Mouse (Mus musculus) stomach, embryonic 16.5 days (tissue): ENCODE measurements at regions not wholly inside any gene's neighbourhood (a gene's known extent, or its start where the extent isn't known, plus 50 kb on each side); places are given as distances from the start of the nearest gene placed in this dataset.
A peak's percentile ranks its signal among the peaks of the same experiment; 100 is the strongest.

Experiments
- ATAC-seq: fragments of 200-750 bp; cut with Nextera tagmentation; 2 replicates; pipeline ENCODE4 v1.8.0; 2017; ENCODE audit warnings: moderate number of reproducible peaks, moderate TSS enrichment; ENCODE audit not compliant: insufficient read depth, low FRiP score
- H3K27ac ChIP-seq: fragments of 300-500 bp; sonication (generic); 2 replicates; pipeline ENCODE4 v1.5.1; 2014; ENCODE audit warnings: low read length
- H3K27me3 ChIP-seq: fragments of 300-500 bp; sonication (generic); 2 replicates; pipeline ENCODE4 v1.6.1; 2014; ENCODE audit warnings: low read length, control low read depth, mixed read lengths; ENCODE audit not compliant: control insufficient read depth, insufficient read depth
- H3K36me3 ChIP-seq: fragments of 300-500 bp; sonication (generic); 2 replicates; pipeline ENCODE4 v1.6.1; 2014; ENCODE audit warnings: low read length; ENCODE audit not compliant: control insufficient read depth, insufficient read depth
- H3K4me1 ChIP-seq: fragments of 300-500 bp; sonication (generic); 2 replicates; pipeline ENCODE4 v1.6.1; 2014; ENCODE audit warnings: low read length, control low read depth, mixed read lengths; ENCODE audit not compliant: control insufficient read depth, insufficient read depth
- H3K4me2 ChIP-seq: fragments of 300-500 bp; sonication (generic); 2 replicates; pipeline ENCODE4 v1.6.1; 2014; ENCODE audit warnings: low read depth, low read length, mixed read lengths
- H3K4me3 ChIP-seq: fragments of 300-500 bp; sonication (generic); replicated peaks from 2 replicates; pipeline ENCODE4 v1.5.1; 2014; ENCODE audit warnings: mild to moderate bottlenecking, low read length
- H3K9ac ChIP-seq: fragments of 300-500 bp; sonication (generic); 2 replicates; pipeline ENCODE4 v1.6.1; 2014; ENCODE audit warnings: low read length
- H3K9me3 ChIP-seq: fragments of 300-500 bp; sonication (generic); replicated peaks from 2 replicates; pipeline ENCODE4 v1.6.1; 2016; ENCODE audit warnings: low read length, control low read depth; ENCODE audit not compliant: control insufficient read depth
- WGBS: fragments of 180-500 bp; shearing (Covaris S2); extraction: QIAGEN DNeasy Blood & Tissue Kit; methylation state at CpG from one replicate; pipeline ENCODE4 v1.1.7; 2014; 5-methylcytosine and 5-hydroxymethylcytosine counted together

- H3K27ac ChIP-seq = no peak overlapping the region
- H3K4me1 ChIP-seq = no peaks in the 10 kb centered on the region
- no peaks in the 10 kb centered on the region for H3K27me3 ChIP-seq
- no peak overlapping the region for H3K4me3 ChIP-seq
- no peaks in the 10 kb centered on the region for H3K9me3 ChIP-seq
- no peak for ATAC-seq
- H3K36me3 ChIP-seq = no peaks in the 10 kb centered on the region
- 70% methylated on average over 6 of the region's 6 CpGs for WGBS
- H3K9ac ChIP-seq = no peak overlapping the region
- no peak overlapping the region for H3K4me2 ChIP-seq
These were observed 328.3 kb downstream of the Rps6kc1 start for GRCm38 (mm10) chr1:190583272-190583671.

GRCm38 (mm10) chr1:190580653-190581052 is 330.9 kb downstream of the Rps6kc1 start:
- no peak overlapping the region for H3K27ac ChIP-seq
- H3K9ac ChIP-seq = no peak overlapping the region
- no peak overlapping the region for H3K4me2 ChIP-seq
- H3K36me3 ChIP-seq = no peaks in the 10 kb centered on the region
- WGBS = 88% methylated on average over 1 of the region's 1 CpGs
- ATAC-seq = no peak
- H3K27me3 ChIP-seq = no peaks in the 10 kb centered on the region
- H3K9me3 ChIP-seq = no peaks in the 10 kb centered on the region
- no peak overlapping the region for H3K4me3 ChIP-seq
- H3K4me1 ChIP-seq = no peaks in the 10 kb centered on the region

- Histone ChIP-seq H3K36me3 (no peaks in the 10 kb centered on the region), H3K27ac (no peak overlapping the region), H3K9me3 (no peaks in the 10 kb centered on the region), H3K9ac (no peak overlapping the region), H3K4me3 (no peak overlapping the region), H3K4me1 (no peaks in the 10 kb centered on the region), H3K27me3 (no peaks in the 10 kb centered on the region), H3K4me2 (no peak overlapping the region)
- ATAC-seq = no peak
- 31% methylated on average over 4 of the region's 4 CpGs for WGBS
These were observed 340.6 kb downstream of the Rps6kc1 start for GRCm38 (mm10) chr1:190570981-190571380.

GRCm38 (mm10) chr1:190570563-190570962 is 341.0 kb downstream of the Rps6kc1 start:
- Histone ChIP-seq H3K9me3 (no peaks in the 10 kb centered on the region), H3K4me3 (no peak overlapping the region), H3K27ac (no peak overlapping the region), H3K36me3 (no peaks in the 10 kb centered on the region), H3K4me2 (no peak overlapping the region), H3K9ac (no peak overlapping the region), H3K27me3 (no peaks in the 10 kb centered on the region), H3K4me1 (no peaks in the 10 kb centered on the region)
- 74% methylated on average over 10 of the region's 10 CpGs for WGBS
- ATAC-seq = no peak

- no peak for ATAC-seq
- H3K27me3 ChIP-seq = no peaks in the 10 kb centered on the region
- no peak overlapping the region for H3K4me2 ChIP-seq
- H3K9me3 ChIP-seq = no peaks in the 10 kb centered on the region
- H3K4me3 ChIP-seq = no peak overlapping the region
- 94% methylated on average over 7 of the region's 7 CpGs for WGBS
- no peak overlapping the region for H3K27ac ChIP-seq
- no peaks in the 10 kb centered on the region for H3K36me3 ChIP-seq
- H3K9ac ChIP-seq = no peak overlapping the region
- H3K4me1 ChIP-seq = no peaks in the 10 kb centered on the region
These were observed 344.8 kb downstream of the Rps6kc1 start for GRCm38 (mm10) chr1:190566744-190567143.

GRCm38 (mm10) chr1:190562865-190563457 is 348.6 kb downstream of the Rps6kc1 start:
- Histone ChIP-seq H3K4me1 (no peaks in the 10 kb centered on the region), H3K27ac (no peak overlapping the region), H3K4me3 (no peak overlapping the region), H3K27me3 (no peaks in the 10 kb centered on the region), H3K36me3 (no peaks in the 10 kb centered on the region), H3K9ac (no peak overlapping the region), H3K9me3 (no peaks in the 10 kb centered on the region), H3K4me2 (peak overlapping the region; percentile 17; the same call in 1 of the 2 replicates)
- ATAC-seq = 0 out of 2 replicates have a peak, but pooled peaks have one; percentile 40
- WGBS = 35% methylated on average over 13 of the region's 13 CpGs

- WGBS = 53% methylated on average over 9 of the region's 9 CpGs
- ATAC-seq = no peak
- H3K27me3 ChIP-seq = no peaks in the 10 kb centered on the region
These were observed 351.5 kb downstream of the Rps6kc1 start for GRCm38 (mm10) chr1:190560086-190560485.

GRCm38 (mm10) chr1:190541892-190542291 is 369.7 kb downstream of the Rps6kc1 start:
- Histone ChIP-seq H3K4me2 (no peak overlapping the region), H3K36me3 (no peaks in the 10 kb centered on the region), H3K27ac (no peak overlapping the region), H3K4me3 (no peak overlapping the region), H3K9ac (no peak overlapping the region), H3K4me1 (no peaks in the 10 kb centered on the region), H3K9me3 (no peaks in the 10 kb centered on the region; the same call in 1 of the 2 replicates), H3K27me3 (no peaks in the 10 kb centered on the region)
- 61% methylated on average over 2 of the region's 2 CpGs for WGBS
- ATAC-seq = no peak

More at GRCm38 (mm10) chr1:190560086-190560485, 351.5 kb downstream of the Rps6kc1 start:
- no peak overlapping the region for H3K9ac ChIP-seq
- H3K4me3 ChIP-seq = no peak overlapping the region
- H3K36me3 ChIP-seq = no peaks in the 10 kb centered on the region
- H3K27ac ChIP-seq = no peak overlapping the region
- no peaks in the 10 kb centered on the region for H3K9me3 ChIP-seq
- no peak overlapping the region for H3K4me2 ChIP-seq
- no peaks in the 10 kb centered on the region for H3K4me1 ChIP-seq

- WGBS = 22% methylated on average over 10 of the region's 10 CpGs
- ATAC-seq = peak; percentile 27; the same call in 1 of the 2 replicates
- Histone ChIP-seq H3K4me1 (peaks cover 1% of the 10 kb centered on the region; the same call in 1 of the 2 replicates), H3K4me3 (no peak overlapping the region), H3K4me2 (no peak overlapping the region), H3K27ac (peak overlapping the region; percentile 1; the same call in 1 of the 2 replicates), H3K9me3 (no peaks in the 10 kb centered on the region), H3K27me3 (no peaks in the 10 kb centered on the region), H3K9ac (no peak overlapping the region), H3K36me3 (no peaks in the 10 kb centered on the region)
These were observed 362.6 kb upstream of the Prox1 start for GRCm38 (mm10) chr1:190532879-190533676.
